Mouse (Mus musculus): ENCODE data around the gene Gga2.

Gga2 gene

GRCm38 (mm10) chr7:121938124-121938891 is 82.7 kb downstream of the Gga2 start:
- DNase-seq (ENCODE audit: low read depth, low spot score), result no peak

GRCm38 (mm10) chr7:121936861-121937630 is 84.0 kb downstream of the Gga2 start:
- DNase-seq (ENCODE audit: low read depth, low spot score), result no peak

Measured in retina, postnatal 7 days (tissue).